Mouse (Mus musculus) megakaryocyte, embryonic 14.5 days (primary cell): ENCODE measurements around the gene Stxbp2. TPM values are rescaled to one million over a fixed set of nuclear protein-coding genes. Genes with fewer than 3 reads are reported as not detected.

Experiments
- H3K27me3 ChIP-seq: replicated peaks from 2 replicates; pipeline ENCODE3; 2012; ENCODE audit warnings: inconsistent platforms
- H3K36me3 ChIP-seq: replicated peaks from 2 replicates; pipeline ENCODE3; 2012; ENCODE audit warnings: low read length, inconsistent platforms, mixed read lengths
- H3K4me1 ChIP-seq: 2 replicates; pipeline ENCODE4 v1.6.1; 2012; ENCODE audit warnings: inconsistent platforms
- H3K4me3 ChIP-seq: replicated peaks from 2 replicates; pipeline ENCODE3; 2012; ENCODE audit warnings: moderate library complexity, mild to moderate bottlenecking, inconsistent platforms
- H3K9me3 ChIP-seq: 2 replicates; pipeline ENCODE4 v1.6.1; 2012; ENCODE audit warnings: inconsistent platforms
- FLI1 ChIP-seq: IDR thresholded peaks from 2 replicates; pipeline ENCODE4 v1.6.1; 2012; ENCODE audit warnings: low read length, inconsistent platforms, mixed read lengths
- GATA1 ChIP-seq: IDR thresholded peaks from 3 replicates; pipeline ENCODE4 v1.6.1; 2012; ENCODE audit warnings: mixed read lengths, low read length, inconsistent platforms, borderline replicate concordance
- polyA plus RNA-seq: library from polyadenylated mRNA; stranded (reverse); fragments of >175 nt; gene quantifications from 2 replicates; pipeline ENCODE4 v1.2.3, GENCODE M21; 2012; ENCODE audit warnings: low replicate concordance; ENCODE audit not compliant: insufficient read depth

Gene Stxbp2
- polyA plus RNA-seq, 1 experiment: 675 TPM

DNA sequence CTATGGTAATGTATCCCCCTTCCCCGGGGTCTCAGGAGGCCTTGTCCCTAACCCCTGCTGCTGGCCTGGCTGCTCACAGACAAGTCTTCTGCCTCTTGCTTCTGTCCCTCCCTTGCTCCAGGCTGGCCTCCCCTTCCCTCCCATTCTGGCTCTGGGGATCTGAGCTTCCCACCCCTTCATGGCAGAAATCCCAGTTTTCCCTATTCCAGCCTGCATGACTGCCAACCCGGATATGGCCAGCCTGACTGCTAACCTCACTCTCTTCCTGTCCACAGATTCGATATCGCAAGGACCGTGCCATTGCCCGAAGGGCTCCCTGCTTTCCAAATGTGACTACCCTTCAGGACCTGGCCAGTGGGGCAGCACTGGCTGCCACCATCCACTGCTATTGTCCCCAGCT lies 30.4 kb upstream of the Stxbp2 start:
- Histone ChIP-seq H3K4me1 (peaks cover 14% of the 10 kb centered on the region), H3K36me3 (no peaks in the 10 kb centered on the region), H3K9me3 (no peaks in the 10 kb centered on the region), H3K27me3 (peaks cover 44% of the 10 kb centered on the region), H3K4me3 (no peak overlapping the region)
- TF ChIP-seq GATA1: no peak
- no peak for TF ChIP-seq FLI1

GRCm38 (mm10) chr8:3603439-3603838 lies 27.3 kb upstream of the Stxbp2 start:
- Histone ChIP-seq H3K4me3 (no peak overlapping the region), H3K4me1 (peaks cover 28% of the 10 kb centered on the region), H3K36me3 (peaks cover 21% of the 10 kb centered on the region), H3K9me3 (no peaks in the 10 kb centered on the region), H3K27me3 (peaks cover 33% of the 10 kb centered on the region)
- TF ChIP-seq GATA1: no peak
- TF ChIP-seq FLI1: no peak

- no peak for TF ChIP-seq GATA1
- no peak for TF ChIP-seq FLI1
- no peak overlapping the region for H3K4me3 ChIP-seq
- H3K36me3 ChIP-seq: peaks cover 52% of the 10 kb centered on the region
- no peaks in the 10 kb centered on the region for H3K9me3 ChIP-seq
- H3K27me3 ChIP-seq: peaks cover 19% of the 10 kb centered on the region
- peaks cover 41% of the 10 kb centered on the region for H3K4me1 ChIP-seq
These were observed 24.2 kb upstream of the Stxbp2 start for GRCm38 (mm10) chr8:3606593-3606992.

DNA sequence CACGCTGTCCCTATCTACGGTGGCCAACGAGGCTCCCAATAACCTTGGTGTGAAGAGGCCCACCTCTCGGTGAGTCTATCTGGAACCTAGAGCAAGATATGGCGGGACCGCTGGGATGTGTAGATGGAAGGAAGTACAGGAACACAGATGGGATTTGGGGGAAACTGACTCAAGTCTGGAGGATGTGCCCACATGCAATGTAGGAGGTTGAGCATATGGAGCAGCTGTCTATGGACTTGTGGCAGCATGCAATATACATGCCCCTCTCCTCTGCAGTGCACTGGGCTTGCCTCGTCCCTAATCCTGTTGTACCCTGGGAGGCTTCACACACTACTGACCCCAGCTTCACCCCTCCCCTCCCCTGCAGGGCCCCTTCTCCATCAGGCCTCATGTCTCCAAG lies 22.9 kb upstream of the Stxbp2 start:
- Histone ChIP-seq H3K36me3 (peaks cover 65% of the 10 kb centered on the region), H3K9me3 (no peaks in the 10 kb centered on the region), H3K4me1 (peaks cover 41% of the 10 kb centered on the region), H3K27me3 (peaks cover 14% of the 10 kb centered on the region), H3K4me3 (peak overlapping the region; percentile 47)
- TF ChIP-seq GATA1 (no peak), FLI1 (no peak)

DNA sequence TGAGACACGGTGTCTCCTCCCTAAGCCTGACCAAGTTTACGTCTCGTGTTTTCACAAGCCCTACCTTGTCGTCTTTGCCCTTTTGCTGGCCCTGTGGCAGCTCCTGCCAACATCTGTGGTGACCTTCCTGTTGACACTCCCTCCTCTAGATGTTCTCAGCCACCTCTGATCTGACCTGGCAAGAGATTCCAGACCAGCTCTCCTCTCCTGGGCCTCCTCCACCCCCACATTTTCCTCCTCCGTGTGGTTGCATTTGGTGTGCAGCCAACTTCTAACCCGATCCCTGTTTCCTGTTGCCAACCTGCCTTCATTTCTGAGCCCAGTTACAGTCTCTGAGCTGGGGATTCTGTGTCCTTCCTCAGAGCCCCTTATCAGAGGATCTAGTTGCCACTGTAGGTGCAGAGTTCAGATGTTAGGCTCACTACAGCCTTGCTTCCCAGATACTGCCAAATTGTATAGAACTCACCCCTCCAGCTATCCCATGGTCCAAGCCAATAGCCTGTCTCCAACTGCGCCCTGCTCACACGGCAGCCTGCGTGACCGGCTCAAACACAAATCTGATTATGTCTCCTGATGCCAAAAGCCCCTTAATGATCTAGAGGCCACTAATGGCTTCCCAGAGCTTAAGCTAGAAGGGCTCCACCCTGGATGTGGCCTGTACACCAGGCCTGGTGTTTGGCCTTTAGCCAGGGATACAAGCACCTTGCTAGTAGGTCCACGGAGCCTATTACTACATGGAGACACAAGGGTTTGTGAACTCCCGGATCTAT lies 21.5 kb upstream of the Stxbp2 start:
- no peak overlapping the region for H3K4me3 ChIP-seq
- H3K4me1 ChIP-seq: peaks cover 41% of the 10 kb centered on the region
- TF ChIP-seq GATA1 (no peak), FLI1 (no peak)
- peaks cover 79% of the 10 kb centered on the region for H3K36me3 ChIP-seq
- peaks cover 4% of the 10 kb centered on the region for H3K27me3 ChIP-seq
- H3K9me3 ChIP-seq: no peaks in the 10 kb centered on the region

DNA sequence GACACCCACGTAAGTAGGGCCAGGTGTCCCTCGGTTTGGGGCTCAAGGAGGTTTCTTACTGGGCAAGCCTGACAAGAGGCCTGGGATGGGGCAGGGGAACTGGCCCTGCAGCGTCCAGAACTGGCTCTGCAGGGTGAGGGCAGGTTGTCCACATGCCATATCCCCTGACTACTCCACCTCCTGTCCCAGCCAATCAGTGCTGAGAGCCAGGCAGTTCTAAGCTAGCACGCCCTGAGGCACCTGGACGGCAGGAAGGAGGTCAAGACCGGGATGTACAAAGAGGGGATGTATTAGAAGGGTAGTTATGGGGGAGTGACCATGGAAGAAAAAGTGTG lies 21.0 kb upstream of the Stxbp2 start:
- Histone ChIP-seq H3K9me3 (no peaks in the 10 kb centered on the region), H3K27me3 (no peaks in the 10 kb centered on the region), H3K36me3 (peaks cover 84% of the 10 kb centered on the region), H3K4me1 (peaks cover 41% of the 10 kb centered on the region), H3K4me3 (no peak overlapping the region)
- TF ChIP-seq GATA1 (no peak), FLI1 (no peak)

GRCm38 (mm10) chr8:3621199-3621970 lies 9.4 kb upstream of the Stxbp2 start, which contains the start of the genes Xab2 and Pet100:
Gene Xab2 (minus strand): TSS chr8:3621316.
Gene Pet100 (plus strand): TSS chr8:3621548.
- H3K4me3 ChIP-seq: peak within 1 kb of the TSS; percentile 98
- no peak for TF ChIP-seq GATA1
- peak; percentile 63; the same call in 1 of the 2 replicates for TF ChIP-seq FLI1
- H3K4me1 ChIP-seq: peaks cover 43% of the 10 kb centered on the region
- H3K36me3 ChIP-seq: peaks cover 65% of the 10 kb centered on the region
- no peaks in the 10 kb centered on the region for H3K27me3 ChIP-seq
- H3K9me3 ChIP-seq: no peaks in the 10 kb centered on the region

GRCm38 (mm10) chr8:3622119-3622518 lies 8.6 kb upstream of the Stxbp2 start:
- TF ChIP-seq GATA1 (no peak), FLI1 (no peak)

DNA sequence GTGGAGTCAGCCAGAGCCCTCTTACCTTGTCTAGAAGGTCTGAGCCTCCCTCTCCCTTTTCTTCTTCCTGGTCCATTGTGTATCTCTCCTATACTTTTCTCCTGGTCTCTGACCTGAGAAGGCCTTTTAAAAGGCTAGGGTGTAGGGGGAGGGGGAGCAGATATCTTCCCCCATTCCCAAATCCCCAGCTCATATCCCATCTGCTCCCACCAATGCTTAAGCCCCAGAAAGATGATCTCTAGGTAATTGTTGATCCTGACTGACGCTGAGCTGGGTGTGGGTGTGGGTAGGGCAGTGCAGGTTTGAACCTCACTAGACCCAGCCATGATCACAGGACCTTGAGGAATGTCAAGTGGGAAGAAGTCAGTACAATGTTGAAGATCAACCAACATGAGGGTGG lies 5.3 kb upstream of the Stxbp2 start, which contains the start of gene Pcp2:
Gene Pcp2, minus strand, starts transcription at position 101 of the 400 bp plus-strand sequence.
- no peak for TF ChIP-seq FLI1
- TF ChIP-seq GATA1: no peak
- Histone ChIP-seq H3K27me3 (no peaks in the 10 kb centered on the region), H3K4me1 (peaks cover 48% of the 10 kb centered on the region), H3K4me3 (no peak within 1 kb of the TSS), H3K9me3 (no peaks in the 10 kb centered on the region), H3K36me3 (peaks cover 34% of the 10 kb centered on the region)

More at GRCm38 (mm10) chr8:3622119-3622518, 8.6 kb upstream of the Stxbp2 start:
- H3K4me1 ChIP-seq: peaks cover 50% of the 10 kb centered on the region
- H3K36me3 ChIP-seq: peaks cover 59% of the 10 kb centered on the region
- no peaks in the 10 kb centered on the region for H3K9me3 ChIP-seq
- no peaks in the 10 kb centered on the region for H3K27me3 ChIP-seq
- H3K4me3 ChIP-seq: peak overlapping the region; percentile 98

GRCm38 (mm10) chr8:3626971-3627370 lies 3.8 kb upstream of the Stxbp2 start:
- Histone ChIP-seq H3K27me3 (no peaks in the 10 kb centered on the region), H3K9me3 (no peaks in the 10 kb centered on the region), H3K4me3 (no peak overlapping the region), H3K36me3 (peaks cover 35% of the 10 kb centered on the region), H3K4me1 (peaks cover 52% of the 10 kb centered on the region)
- TF ChIP-seq FLI1 (no peak), GATA1 (no peak)
